Mouse (Mus musculus) right cerebral cortex, postnatal 36 days (tissue): ENCODE results near the gene Rasd2.

Experiments
- DNase-seq, 2 experiments: peaks; one replicate each; pipeline ENCODE4 v3.0.0; 2022; ENCODE audit warnings: low spot score in 2 of 2, mixed read lengths in 1 of 2

The Rasd2 gene

GRCm38 (mm10) chr8:75219877-75220738 is 6.4 kb downstream of the Rasd2 start:
- no peak for DNase-seq

GRCm38 (mm10) chr8:75222665-75223064 is 8.9 kb downstream of the Rasd2 start:
- DNase-seq: no peak

- no peak for DNase-seq
Observed at GRCm38 (mm10) chr8:75226773-75227172, 13.0 kb downstream of the Rasd2 start.

- peak in 1 of 2 experiments; percentile 11 for DNase-seq
Observed at GRCm38 (mm10) chr8:75233915-75234554, 20.3 kb downstream of the Rasd2 start.

- no peak for DNase-seq
Observed at GRCm38 (mm10) chr8:75247331-75247730, 33.6 kb downstream of the Rasd2 start.

GRCm38 (mm10) chr8:75249186-75249585 is 35.4 kb downstream of the Rasd2 start:
- no peak for DNase-seq

- DNase-seq: no peak
Observed at GRCm38 (mm10) chr8:75254027-75254426, 40.3 kb downstream of the Rasd2 start.

GRCm38 (mm10) chr8:75255635-75256034 is 41.9 kb downstream of the Rasd2 start:
- no peak for DNase-seq

GRCm38 (mm10) chr8:75272166-75272565 is 58.4 kb downstream of the Rasd2 start:
- no peak for DNase-seq
